Mouse (Mus musculus) liver, adult 2 months (tissue): Measurements from ENCODE around the gene Setd5. TPM values are rescaled to one million over a fixed set of nuclear protein-coding genes. Genes with fewer than 3 reads are reported as not detected.
A peak's percentile ranks its signal among the peaks of the same experiment; 100 is the strongest.

Experiments
- DNase-seq: peaks from one replicate; pipeline ENCODE4 v3.0.0-alpha.2; 2011; ENCODE audit warnings: low read depth, low spot score; ENCODE audit errors: extremely low read depth
- H3K27ac ChIP-seq: fragments of 200-500 bp; replicated peaks from 2 replicates; pipeline ENCODE4 v1.5.1; 2012; ENCODE audit warnings: low read depth, mild to moderate bottlenecking, control low read depth, inconsistent platforms, low read length; ENCODE audit not compliant: insufficient read depth
- H3K27me3 ChIP-seq: fragments of 200-500 bp; 2 replicates; pipeline ENCODE4 v1.6.1; 2012; ENCODE audit warnings: mild to moderate bottlenecking, moderate library complexity, low read length, inconsistent platforms; ENCODE audit not compliant: control insufficient read depth, insufficient read depth
- H3K36me3 ChIP-seq: fragments of 200-500 bp; 2 replicates; pipeline ENCODE4 v1.6.1; 2012; ENCODE audit warnings: low read length, inconsistent platforms; ENCODE audit not compliant: control insufficient read depth, insufficient read depth
- H3K4me1 ChIP-seq: fragments of 200-500 bp; 2 replicates; pipeline ENCODE4 v1.6.1; 2011; ENCODE audit warnings: low read length; ENCODE audit not compliant: control insufficient read depth, insufficient read depth
- H3K4me3 ChIP-seq: fragments of 200-500 bp; 2 replicates; pipeline ENCODE4 v1.5.1; 2011; ENCODE audit warnings: low read depth, mild to moderate bottlenecking, control low read depth, low read length, moderate library complexity; ENCODE audit not compliant: insufficient read depth
- H3K79me2 ChIP-seq: fragments of 200-500 bp; 2 replicates; pipeline ENCODE4 v1.6.1; 2012; ENCODE audit warnings: inconsistent platforms, mild to moderate bottlenecking, low read length, moderate library complexity; ENCODE audit not compliant: control insufficient read depth, insufficient read depth
- H3K9ac ChIP-seq: fragments of 200-500 bp; 2 replicates; pipeline ENCODE4 v1.6.1; 2012; ENCODE audit warnings: low read depth, mild to moderate bottlenecking, control low read depth, inconsistent platforms, low read length
- CTCF ChIP-seq: fragments of 200-500 bp; IDR thresholded peaks from 2 replicates; pipeline ENCODE4 v1.5.1; 2011; ENCODE audit warnings: low read depth, low read length, control low read depth
- POLR2A ChIP-seq: fragments of 200-500 bp; IDR thresholded peaks from 2 replicates; pipeline ENCODE4 v1.6.1; 2011; ENCODE audit warnings: low read length, control low read depth; ENCODE audit not compliant: insufficient read depth; ENCODE audit errors: extremely low read depth
- WGBS: fragments of 180-500 bp; shearing (Covaris S2); methylation state at CpG from one replicate; pipeline ENCODE4 v1.1.7; 2018; 5-methylcytosine and 5-hydroxymethylcytosine counted together
- polyA plus RNA-seq: library from polyadenylated mRNA; depleted of rRNA; stranded (reverse); fragments of >200 nt; gene quantifications from 2 replicates; pipeline ENCODE4 v1.2.3, GENCODE M21; 2012
- total RNA-seq: library from RNA; depleted of rRNA; stranded (reverse); fragments of >200 nt; gene quantifications from 2 replicates; pipeline ENCODE4 v1.2.3, GENCODE M21; 2014

Gene Setd5
- total and polyA plus RNA-seq, 2 experiments: 11.8 to 28.1 TPM

DNA sequence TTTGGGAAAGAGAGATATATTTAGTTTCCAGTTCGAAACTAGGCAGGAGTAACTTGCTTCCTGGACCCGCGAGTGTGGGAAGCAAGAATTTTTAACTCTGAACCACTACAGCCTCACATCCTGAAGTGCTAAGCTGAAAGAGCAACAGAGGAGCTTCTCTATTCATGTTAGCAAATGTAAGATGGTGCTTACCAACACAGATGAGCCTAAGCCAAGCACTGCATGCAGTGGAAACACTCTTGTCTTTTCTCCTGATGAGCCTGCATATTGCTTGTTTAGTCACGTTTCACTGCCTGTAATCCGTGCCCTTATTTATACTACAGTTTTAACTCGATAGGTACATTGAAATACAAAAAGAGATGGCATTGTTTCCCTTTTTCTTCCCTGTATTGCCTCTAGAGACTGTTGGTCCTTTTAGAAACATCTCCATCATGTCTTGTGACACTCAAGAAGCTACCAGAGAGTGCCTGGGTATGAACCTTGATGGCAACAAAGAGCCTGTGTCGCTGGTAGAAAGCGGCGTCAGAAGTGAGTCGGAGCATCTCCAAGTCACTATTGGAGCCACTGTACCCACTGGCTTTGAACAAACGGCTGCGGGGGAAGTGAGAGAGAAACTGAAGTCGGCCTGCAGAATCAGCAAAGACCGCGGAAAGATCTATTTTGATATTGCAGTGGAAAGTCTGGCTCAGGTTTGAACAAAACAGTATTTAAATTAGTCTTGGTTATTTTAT, 30.0 kb upstream of the Setd5 start:
- H3K4me3 ChIP-seq: peak overlapping the region; percentile 77
- peaks cover 14% of the 10 kb centered on the region for H3K36me3 ChIP-seq
- no peak for DNase-seq
- no peaks in the 10 kb centered on the region for H3K27me3 ChIP-seq
- peak overlapping the region; percentile 62 for H3K9ac ChIP-seq
- 32% methylated on average over 15 of the region's 15 CpGs for WGBS
- H3K79me2 ChIP-seq: no peaks in the 10 kb centered on the region; the same call in 1 of the 2 replicates
- TF ChIP-seq POLR2A (no peak), CTCF (no peak)
- H3K4me1 ChIP-seq: peaks cover 6% of the 10 kb centered on the region
- H3K27ac ChIP-seq: peak overlapping the region; percentile 50

- TF ChIP-seq CTCF: no peak
- TF ChIP-seq POLR2A: no peak
- Histone ChIP-seq H3K27me3 (no peaks in the 10 kb centered on the region), H3K36me3 (peaks cover 14% of the 10 kb centered on the region), H3K4me1 (peaks cover 6% of the 10 kb centered on the region), H3K79me2 (no peaks in the 10 kb centered on the region; the same call in 1 of the 2 replicates), H3K4me3 (no peak overlapping the region), H3K9ac (no peak overlapping the region), H3K27ac (no peak overlapping the region)
- 97% methylated on average over 2 of the region's 2 CpGs for WGBS
- DNase-seq: no peak
Measured at GRCm38 (mm10) chr6:113048371-113048770, 28.8 kb upstream of the Setd5 start.

GRCm38 (mm10) chr6:113049159-113049558, 28.0 kb upstream of the Setd5 start:
- no peak overlapping the region for H3K4me3 ChIP-seq
- H3K36me3 ChIP-seq: peaks cover 15% of the 10 kb centered on the region
- DNase-seq: no peak
- no peak overlapping the region for H3K9ac ChIP-seq
- H3K27ac ChIP-seq: no peak overlapping the region
- 70% methylated on average over 3 of the region's 3 CpGs for WGBS
- H3K27me3 ChIP-seq: no peaks in the 10 kb centered on the region
- peaks cover 6% of the 10 kb centered on the region for H3K4me1 ChIP-seq
- no peaks in the 10 kb centered on the region; the same call in 1 of the 2 replicates for H3K79me2 ChIP-seq
- TF ChIP-seq CTCF (no peak), POLR2A (no peak)

DNA sequence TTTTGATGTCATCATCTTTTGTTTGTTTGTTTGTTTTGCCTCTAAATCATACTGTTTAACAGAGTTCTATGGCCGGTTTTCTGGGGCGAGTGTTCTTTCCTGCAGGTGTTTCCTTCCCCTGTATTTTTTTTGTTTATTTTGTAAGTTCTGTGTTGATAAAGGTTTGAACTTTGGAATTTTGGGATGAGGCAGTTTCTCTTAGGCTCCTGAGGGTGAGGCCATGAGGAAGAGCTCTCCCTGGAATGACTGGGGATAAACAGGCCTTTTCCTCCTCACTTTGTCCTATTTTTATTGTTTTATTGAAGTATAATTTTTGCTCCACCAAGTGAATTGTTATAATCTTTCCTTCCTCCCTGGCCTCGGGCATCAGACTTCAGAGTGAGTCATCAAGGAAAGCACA, 24.2 kb upstream of the Setd5 start:
- 18% methylated on average over 3 of the region's 3 CpGs for WGBS
- TF ChIP-seq POLR2A (no peak), CTCF (no peak)
- no peak overlapping the region for H3K4me3 ChIP-seq
- peak; percentile 66 for DNase-seq
- H3K4me1 ChIP-seq: no peaks in the 10 kb centered on the region; the same call in 1 of the 2 replicates
- no peak overlapping the region for H3K27ac ChIP-seq
- H3K27me3 ChIP-seq: no peaks in the 10 kb centered on the region
- H3K36me3 ChIP-seq: peaks cover 36% of the 10 kb centered on the region
- no peaks in the 10 kb centered on the region; the same call in 1 of the 2 replicates for H3K79me2 ChIP-seq
- no peak overlapping the region for H3K9ac ChIP-seq

- 74% methylated on average over 6 of the region's 6 CpGs for WGBS
- Histone ChIP-seq H3K79me2 (peaks cover under 1% of the 10 kb centered on the region; the same call in 1 of the 2 replicates), H3K27ac (no peak overlapping the region), H3K36me3 (peaks cover 41% of the 10 kb centered on the region), H3K27me3 (no peaks in the 10 kb centered on the region), H3K9ac (no peak overlapping the region), H3K4me3 (no peak overlapping the region), H3K4me1 (no peaks in the 10 kb centered on the region; the same call in 1 of the 2 replicates)
- no peak for DNase-seq
- TF ChIP-seq POLR2A (no peak), CTCF (no peak)
Measured at GRCm38 (mm10) chr6:113054552-113055107, 22.5 kb upstream of the Setd5 start.
